Mouse (Mus musculus): ENCODE results near the gene Gng2. TPM values are rescaled to one million over a fixed set of nuclear protein-coding genes. Genes with fewer than 3 reads are reported as not detected.
"Not testable (repeated sequence)": the region's sequence is repeated elsewhere in the genome, so short reads cannot be mapped to it uniquely, and the experiment has no call there.

Gng2 gene
- polyA plus RNA-seq, 1 experiment from 2014 or later, result 49.1 TPM

DNA sequence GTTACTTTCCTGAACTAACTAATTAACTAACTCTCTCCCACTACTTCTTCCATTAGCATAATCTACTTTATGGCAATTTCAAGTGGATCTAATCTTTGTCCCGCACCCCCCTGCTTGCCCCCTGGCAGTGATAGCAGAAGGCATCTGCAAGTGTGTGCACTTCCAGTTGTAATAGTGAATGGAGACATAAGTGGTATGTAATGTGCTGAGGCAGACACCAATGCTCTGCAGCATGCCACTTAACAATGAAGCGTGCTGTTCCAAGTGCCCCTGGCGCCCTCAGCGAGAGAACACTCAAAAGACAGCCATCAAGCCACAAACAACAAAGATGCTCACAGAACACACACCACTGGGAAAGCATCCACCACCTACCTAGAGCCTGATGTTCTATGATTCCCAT is 76.9 kb downstream of the Gng2 start:
- Histone ChIP-seq H3K4me2 (ENCODE audit: low read depth, low read length) (no peak overlapping the region), H3K4me1 (ENCODE audit: control insufficient read depth, insufficient read depth, low read length) (no peaks in the 10 kb centered on the region), H3K27ac (ENCODE audit: low read length) (no peak overlapping the region), H3K9ac (ENCODE audit: low read depth, low read length) (no peak overlapping the region), H3K9me3 (ENCODE audit: control insufficient read depth, low read length) (no peaks in the 10 kb centered on the region), H3K27me3 (replicated peaks; ENCODE audit: control insufficient read depth, insufficient read depth, low read length) (no peaks in the 10 kb centered on the region), H3K36me3 (ENCODE audit: control insufficient read depth, insufficient read depth, low read length) (no peaks in the 10 kb centered on the region), H3K4me3 (ENCODE audit: low read length) (no peak overlapping the region)
- ATAC-seq, result no peak
- WGBS, result 90% methylated on average over 4 of the region's 4 CpGs

DNA sequence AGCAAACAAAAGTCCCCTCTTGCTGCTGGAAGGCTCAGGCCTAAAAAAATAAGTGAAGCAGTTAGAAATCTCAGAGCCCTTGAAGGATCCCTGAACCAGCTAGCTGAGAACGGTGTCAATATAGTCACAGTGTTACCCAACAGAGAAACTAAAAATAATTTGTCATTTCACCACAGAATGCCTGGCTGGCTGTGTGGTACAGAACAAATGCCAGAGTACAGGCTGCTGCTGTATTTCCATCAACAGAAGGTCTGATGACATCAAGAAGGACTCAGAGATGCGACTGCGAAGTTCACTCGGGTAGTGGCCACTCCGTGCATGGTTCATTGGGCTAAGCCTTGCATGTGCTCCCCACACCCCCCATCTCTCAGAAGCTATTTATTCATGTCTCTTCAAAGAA is 89.9 kb downstream of the Gng2 start:
- Histone ChIP-seq H3K9me3 (ENCODE audit: control insufficient read depth, low read length) (no peaks in the 10 kb centered on the region), H3K4me1 (ENCODE audit: control insufficient read depth, insufficient read depth, low read length) (no peaks in the 10 kb centered on the region), H3K36me3 (ENCODE audit: control insufficient read depth, insufficient read depth, low read length) (no peaks in the 10 kb centered on the region), H3K4me3 (ENCODE audit: low read length) (no peak overlapping the region), H3K27me3 (replicated peaks; ENCODE audit: control insufficient read depth, insufficient read depth, low read length) (no peaks in the 10 kb centered on the region), H3K27ac (ENCODE audit: low read length) (no peak overlapping the region), H3K9ac (ENCODE audit: low read depth, low read length) (no peak overlapping the region), H3K4me2 (ENCODE audit: low read depth, low read length) (no peak overlapping the region)
- no peak for ATAC-seq
- 88% methylated on average over 5 of the region's 5 CpGs for WGBS

DNA sequence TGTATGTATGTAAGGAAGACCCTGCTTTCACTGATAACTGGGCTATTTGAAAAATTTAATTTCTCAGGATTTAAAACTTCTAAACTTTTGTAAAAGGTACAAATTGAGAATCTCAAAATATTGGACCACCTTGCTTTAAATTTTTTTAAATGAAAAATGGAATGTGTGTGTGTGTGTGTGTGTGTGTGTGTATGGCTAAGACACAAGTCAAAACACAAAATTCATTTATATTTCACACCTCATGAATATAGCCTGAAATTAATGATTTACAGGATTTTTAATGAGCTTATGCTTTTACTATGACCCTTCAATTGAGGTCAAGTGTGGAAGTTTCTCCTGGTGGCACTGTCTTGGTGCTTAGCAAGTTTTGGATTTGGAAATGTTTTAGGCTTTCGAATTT is 93.0 kb downstream of the Gng2 start:
- not testable (repeated sequence) for H3K27me3 ChIP-seq (replicated peaks; ENCODE audit: control insufficient read depth, insufficient read depth, low read length); H3K9ac ChIP-seq (ENCODE audit: low read depth, low read length); H3K4me2 ChIP-seq (ENCODE audit: low read depth, low read length); H3K9me3 ChIP-seq (ENCODE audit: control insufficient read depth, low read length); ATAC-seq; H3K27ac ChIP-seq (ENCODE audit: low read length); H3K36me3 ChIP-seq (ENCODE audit: control insufficient read depth, insufficient read depth, low read length); H3K4me3 ChIP-seq (ENCODE audit: low read length); H3K4me1 ChIP-seq (ENCODE audit: control insufficient read depth, insufficient read depth, low read length)
- 82% methylated on average over 1 of the region's 1 CpGs for WGBS

DNA sequence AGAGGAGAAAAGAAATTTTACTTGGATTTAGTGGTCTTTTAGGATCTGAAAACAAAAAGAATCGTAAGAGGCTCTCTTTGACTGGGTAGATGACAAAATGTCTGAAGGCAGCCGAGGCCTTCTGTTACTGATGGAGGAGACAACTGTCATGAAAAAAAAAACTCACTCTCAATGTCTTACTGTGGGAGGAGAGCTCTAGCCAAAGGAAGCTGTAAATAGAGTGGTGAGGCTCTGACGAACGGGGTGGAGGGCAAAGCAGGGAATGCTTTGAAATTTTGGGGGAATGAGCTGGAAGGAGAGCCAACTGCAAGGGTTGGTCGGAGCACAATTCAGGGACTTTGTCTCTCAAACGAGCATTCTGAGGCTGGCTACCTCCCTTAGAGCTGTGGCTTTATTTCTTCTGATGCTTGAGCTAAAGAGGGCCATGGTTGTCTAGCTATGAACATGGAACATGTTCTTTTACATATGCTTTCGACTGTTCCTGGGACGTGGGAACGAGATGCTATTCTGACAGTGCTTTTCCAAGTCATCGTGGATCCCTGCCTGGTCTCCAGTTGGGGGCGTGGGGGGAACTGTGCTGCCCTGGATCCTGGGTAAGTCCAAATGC is 103.1 kb downstream of the Gng2 start:
- H3K36me3 ChIP-seq (ENCODE audit: control insufficient read depth, insufficient read depth, low read length), result no peaks in the 10 kb centered on the region
- no peaks in the 10 kb centered on the region for H3K27me3 ChIP-seq (replicated peaks; ENCODE audit: control insufficient read depth, insufficient read depth, low read length)
- no peak overlapping the region for H3K4me3 ChIP-seq (ENCODE audit: low read length)
- H3K4me2 ChIP-seq (ENCODE audit: low read depth, low read length), result no peak overlapping the region
- WGBS, result 79% methylated on average over 11 of the region's 11 CpGs
- H3K27ac ChIP-seq (ENCODE audit: low read length), result no peak overlapping the region
- no peak overlapping the region for H3K9ac ChIP-seq (ENCODE audit: low read depth, low read length)
- ATAC-seq, result no peak
- no peaks in the 10 kb centered on the region for H3K9me3 ChIP-seq (ENCODE audit: control insufficient read depth, low read length)
- no peaks in the 10 kb centered on the region for H3K4me1 ChIP-seq (ENCODE audit: control insufficient read depth, insufficient read depth, low read length)

DNA sequence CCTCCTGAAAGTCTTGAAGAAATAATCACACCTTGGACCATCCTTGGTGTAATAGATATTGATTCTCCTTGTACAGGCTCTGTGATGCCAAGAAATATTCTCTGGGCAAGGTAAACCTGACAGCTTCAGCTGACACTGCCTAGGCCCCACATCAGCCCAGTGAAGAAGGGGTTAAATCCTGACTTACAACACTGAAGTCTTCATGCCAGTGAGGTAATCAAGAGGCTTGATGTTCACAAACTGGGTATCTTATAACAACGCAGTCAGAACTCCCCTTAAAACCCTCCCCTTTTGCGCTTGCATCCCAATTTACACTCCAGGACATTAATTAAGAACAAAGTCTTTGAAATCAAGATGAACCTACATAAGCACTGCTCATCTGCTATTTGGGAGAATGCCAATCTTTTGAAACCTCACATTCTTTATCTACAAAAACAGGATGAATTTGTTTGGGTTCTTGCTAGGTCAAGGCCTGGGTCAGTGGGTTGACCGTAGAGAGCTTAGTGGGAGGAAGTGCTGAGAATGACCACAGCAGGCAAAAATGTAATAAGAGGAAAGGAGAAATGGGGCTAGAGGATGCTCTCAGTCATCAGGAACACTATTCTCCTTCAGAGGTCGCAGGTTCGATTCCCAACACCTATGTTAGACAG is 110.0 kb downstream of the Gng2 start:
- H3K4me1 ChIP-seq (ENCODE audit: control insufficient read depth, insufficient read depth, low read length), result no peaks in the 10 kb centered on the region
- H3K27me3 ChIP-seq (replicated peaks; ENCODE audit: control insufficient read depth, insufficient read depth, low read length), result no peaks in the 10 kb centered on the region
- H3K27ac ChIP-seq (ENCODE audit: low read length), result no peak overlapping the region
- no peak overlapping the region for H3K9ac ChIP-seq (ENCODE audit: low read depth, low read length)
- WGBS, result 57% methylated on average over 5 of the region's 5 CpGs
- no peaks in the 10 kb centered on the region for H3K9me3 ChIP-seq (ENCODE audit: control insufficient read depth, low read length)
- H3K36me3 ChIP-seq (ENCODE audit: control insufficient read depth, insufficient read depth, low read length), result no peaks in the 10 kb centered on the region
- H3K4me2 ChIP-seq (ENCODE audit: low read depth, low read length), result no peak overlapping the region
- no peak for ATAC-seq
- no peak overlapping the region for H3K4me3 ChIP-seq (ENCODE audit: low read length)

DNA sequence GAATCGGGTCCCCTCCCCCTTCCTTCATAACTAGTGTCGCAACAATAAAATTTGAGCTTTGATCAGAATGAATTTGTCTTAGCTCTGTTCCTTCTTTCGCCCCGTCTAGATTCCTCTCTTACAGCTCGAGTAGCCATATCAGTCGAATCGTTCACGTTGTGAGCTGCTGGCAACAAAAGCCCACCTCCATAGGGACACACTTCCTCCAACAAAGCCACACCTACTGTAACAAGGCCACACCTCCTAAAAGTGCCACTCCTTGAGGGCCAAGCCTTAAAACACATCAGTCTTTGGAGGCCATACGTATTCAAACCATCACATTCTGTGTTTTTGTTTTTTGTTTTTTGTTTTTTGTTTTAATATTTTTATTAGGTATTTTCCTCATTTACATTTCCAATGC is 112.3 kb downstream of the Gng2 start:
- not testable (repeated sequence) for H3K4me1 ChIP-seq (ENCODE audit: control insufficient read depth, insufficient read depth, low read length); H3K9ac ChIP-seq (ENCODE audit: low read depth, low read length); H3K27ac ChIP-seq (ENCODE audit: low read length); ATAC-seq; H3K4me2 ChIP-seq (ENCODE audit: low read depth, low read length); H3K9me3 ChIP-seq (ENCODE audit: control insufficient read depth, low read length); H3K36me3 ChIP-seq (ENCODE audit: control insufficient read depth, insufficient read depth, low read length); H3K27me3 ChIP-seq (replicated peaks; ENCODE audit: control insufficient read depth, insufficient read depth, low read length); H3K4me3 ChIP-seq (ENCODE audit: low read length)
- WGBS, result 84% methylated on average over 9 of the region's 9 CpGs

DNA sequence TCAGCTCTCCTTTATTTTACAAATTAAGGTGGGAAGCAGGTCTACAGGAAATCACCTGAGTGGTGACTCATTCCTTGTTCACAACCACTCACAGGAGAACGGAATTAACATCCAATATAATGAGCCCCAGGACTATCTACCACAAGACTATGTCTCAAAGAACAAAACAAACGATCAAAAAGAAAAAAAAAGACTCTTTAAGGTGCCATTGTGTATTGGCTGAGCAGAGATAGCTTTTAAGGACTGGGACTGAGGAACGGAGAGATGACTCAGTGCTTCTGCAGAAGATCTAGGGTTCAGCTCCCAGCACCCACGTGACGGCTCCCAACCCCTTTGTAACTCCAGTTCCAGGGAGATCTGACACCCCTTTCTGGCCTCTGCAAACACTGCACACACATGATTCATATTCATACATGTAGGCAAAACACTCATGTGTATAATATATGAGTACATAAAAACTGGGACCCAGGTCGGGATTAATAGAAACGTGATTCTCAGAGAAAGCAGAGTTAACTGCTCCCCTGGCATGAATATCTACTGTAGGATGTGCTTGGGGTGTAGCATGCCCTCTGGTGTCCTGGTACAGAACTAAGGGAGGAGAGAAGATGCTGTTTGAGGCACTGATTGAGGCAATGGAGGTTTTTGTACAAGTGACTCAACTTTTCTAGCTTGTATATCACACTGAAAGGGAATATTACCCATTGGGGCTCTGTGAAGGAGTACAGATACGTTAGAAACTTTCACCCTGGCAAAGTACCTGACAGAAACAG is 115.9 kb downstream of the Gng2 start:
- no peaks in the 10 kb centered on the region for H3K36me3 ChIP-seq (ENCODE audit: control insufficient read depth, insufficient read depth, low read length)
- no peaks in the 10 kb centered on the region for H3K9me3 ChIP-seq (ENCODE audit: control insufficient read depth, low read length)
- H3K4me3 ChIP-seq (ENCODE audit: low read length), result no peak overlapping the region
- no peak for ATAC-seq
- H3K4me2 ChIP-seq (ENCODE audit: low read depth, low read length), result no peak overlapping the region
- H3K4me1 ChIP-seq (ENCODE audit: control insufficient read depth, insufficient read depth, low read length), result no peaks in the 10 kb centered on the region
- no peaks in the 10 kb centered on the region for H3K27me3 ChIP-seq (replicated peaks; ENCODE audit: control insufficient read depth, insufficient read depth, low read length)
- H3K9ac ChIP-seq (ENCODE audit: low read depth, low read length), result no peak overlapping the region
- WGBS, result 85% methylated on average over 8 of the region's 8 CpGs
- H3K27ac ChIP-seq (ENCODE audit: low read length), result no peak overlapping the region

DNA sequence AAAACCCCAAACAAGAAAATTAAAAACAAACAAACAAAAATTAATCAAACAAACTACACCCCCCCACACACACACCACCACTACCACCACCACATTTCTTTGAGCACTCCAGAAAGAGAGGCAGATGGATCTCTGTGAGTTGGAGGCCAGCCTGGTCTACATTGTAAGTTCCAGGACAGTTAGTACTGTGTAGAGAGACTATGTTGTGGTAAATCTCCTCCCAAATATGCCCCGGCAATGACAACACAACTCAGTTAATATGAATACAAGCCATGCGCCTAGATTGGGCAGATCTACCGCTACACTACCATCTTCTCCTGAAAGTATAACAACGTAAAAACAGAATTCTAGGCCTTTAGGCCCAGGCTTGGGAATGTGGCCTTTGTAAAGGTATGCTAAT is 117.1 kb downstream of the Gng2 start:
- Histone ChIP-seq H3K36me3 (ENCODE audit: control insufficient read depth, insufficient read depth, low read length) (no peaks in the 10 kb centered on the region), H3K9ac (ENCODE audit: low read depth, low read length) (no peak overlapping the region), H3K27ac (ENCODE audit: low read length) (no peak overlapping the region), H3K4me1 (ENCODE audit: control insufficient read depth, insufficient read depth, low read length) (no peaks in the 10 kb centered on the region), H3K27me3 (replicated peaks; ENCODE audit: control insufficient read depth, insufficient read depth, low read length) (no peaks in the 10 kb centered on the region), H3K4me2 (ENCODE audit: low read depth, low read length) (no peak overlapping the region), H3K4me3 (ENCODE audit: low read length) (no peak overlapping the region), H3K9me3 (ENCODE audit: control insufficient read depth, low read length) (no peaks in the 10 kb centered on the region)
- no peak for ATAC-seq
- 93% methylated on average over 4 of the region's 4 CpGs for WGBS

DNA sequence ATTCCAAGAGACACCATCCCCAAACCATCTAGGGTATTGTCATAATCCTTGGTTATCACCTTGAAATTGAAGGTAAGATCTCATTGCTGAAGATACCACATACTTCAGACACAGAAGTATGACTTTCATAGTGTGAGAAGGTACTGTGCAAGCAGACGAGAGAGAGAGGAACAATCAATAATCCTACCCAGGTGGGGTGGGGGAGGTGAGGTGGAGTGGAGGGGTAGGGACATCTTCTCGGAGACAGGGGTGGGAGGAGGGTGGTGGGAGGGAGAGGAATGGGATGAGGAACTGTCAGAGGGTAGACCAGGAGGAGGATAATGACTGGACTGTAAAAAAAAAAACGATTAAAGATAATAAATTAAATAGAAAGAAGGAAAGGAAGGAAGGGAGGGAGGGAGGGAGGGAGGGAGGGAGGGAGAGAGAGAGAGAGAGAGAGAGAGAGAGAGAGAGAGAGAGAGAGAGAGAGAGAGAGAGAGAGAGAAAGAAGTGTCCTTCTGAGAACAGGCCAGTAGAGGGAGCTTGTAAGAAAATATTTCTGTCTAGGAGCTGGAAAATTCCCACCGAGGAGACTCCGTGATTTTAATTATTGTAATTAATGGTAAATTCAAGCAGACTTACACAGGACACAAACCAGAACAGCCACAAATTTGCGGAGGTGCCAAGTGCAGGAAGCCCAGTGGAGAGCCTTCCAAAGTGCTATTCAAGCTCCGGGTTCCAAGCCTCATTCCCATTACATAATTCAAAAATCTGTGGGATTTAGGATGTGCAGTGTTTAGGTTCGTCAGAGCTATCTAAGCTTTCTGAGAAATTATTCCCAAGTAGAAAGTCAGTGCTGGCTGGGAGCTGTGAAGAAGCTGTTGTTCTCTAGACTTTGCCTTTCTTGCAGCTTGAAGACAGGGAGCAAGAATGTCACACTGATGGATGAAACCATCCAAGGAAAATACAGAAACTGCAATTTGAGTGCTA is 118.3 kb downstream of the Gng2 start:
- no peak for ATAC-seq
- no peak overlapping the region for H3K4me2 ChIP-seq (ENCODE audit: low read depth, low read length)
- H3K27ac ChIP-seq (ENCODE audit: low read length), result no peak overlapping the region
- 38% methylated on average over 8 of the region's 8 CpGs for WGBS
- no peaks in the 10 kb centered on the region for H3K4me1 ChIP-seq (ENCODE audit: control insufficient read depth, insufficient read depth, low read length)
- H3K27me3 ChIP-seq (replicated peaks; ENCODE audit: control insufficient read depth, insufficient read depth, low read length), result no peaks in the 10 kb centered on the region
- no peaks in the 10 kb centered on the region for H3K9me3 ChIP-seq (ENCODE audit: control insufficient read depth, low read length)
- H3K9ac ChIP-seq (ENCODE audit: low read depth, low read length), result no peak overlapping the region
- no peaks in the 10 kb centered on the region for H3K36me3 ChIP-seq (ENCODE audit: control insufficient read depth, insufficient read depth, low read length)
- no peak overlapping the region for H3K4me3 ChIP-seq (ENCODE audit: low read length)

Data from intestine, embryonic 16.5 days (tissue).